Mouse (Mus musculus) C2C12 (cell line): Measurements from ENCODE around the gene Bmp6.

Source experiments
- CEBPB ChIP-seq: IDR thresholded peaks from one replicate; pipeline ENCODE4 v1.6.1; 2011; ENCODE audit warnings: low read depth, mild to moderate bottlenecking, control low read depth, moderate library complexity
- CTCF ChIP-seq: IDR thresholded peaks from one replicate; pipeline ENCODE4 v1.5.1; 2011; ENCODE audit not compliant: control insufficient read depth, insufficient read depth, insufficient read length
- MAX ChIP-seq: IDR thresholded peaks from one replicate; pipeline ENCODE4 v1.6.1; 2011; ENCODE audit warnings: mild to moderate bottlenecking, control low read depth
- MYOD1 ChIP-seq: IDR thresholded peaks from one replicate; pipeline ENCODE4 v1.6.1; 2011; ENCODE audit warnings: low read depth; ENCODE audit not compliant: control insufficient read depth, insufficient read length
- USF1 ChIP-seq: IDR thresholded peaks from one replicate; pipeline ENCODE4 v1.6.1; 2011; ENCODE audit warnings: low read depth, mild to moderate bottlenecking, control low read depth, moderate library complexity

DNA sequence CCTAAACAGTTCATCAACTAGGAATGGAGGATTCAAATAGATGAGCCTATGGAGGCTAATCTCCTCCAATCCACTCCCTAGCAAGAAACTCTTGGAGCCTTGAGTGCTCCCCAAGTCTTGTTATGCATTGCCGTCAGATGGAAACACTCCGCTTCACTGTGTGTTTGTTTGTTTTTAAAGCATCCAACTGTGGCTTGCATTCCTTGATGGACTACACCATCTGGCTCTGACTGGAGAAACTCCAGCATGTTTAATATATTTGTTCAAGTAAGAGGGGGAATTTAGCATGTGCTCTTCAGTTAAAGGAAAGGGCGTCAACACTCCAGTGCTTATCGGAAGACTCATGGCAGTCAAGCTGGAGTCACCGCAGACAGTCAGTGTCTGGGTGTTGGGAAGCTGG lies 11.4 kb upstream of the Bmp6 start:
- TF ChIP-seq USF1: no peak
- no peak for TF ChIP-seq MYOD1
- TF ChIP-seq CTCF: no peak
- TF ChIP-seq MAX: no peak
- TF ChIP-seq CEBPB: no peak
